Mouse (Mus musculus) heart, adult 18-20 months (tissue): ENCODE data around the gene Ptpdc1. TPM values are rescaled to one million over a fixed set of nuclear protein-coding genes. Genes with fewer than 3 reads are reported as not detected.

Experiments
- DNase-seq, 2 experiments: peaks; one replicate each; pipeline ENCODE4 v3.0.0; 2021 to 2022; ENCODE audit warnings: mixed read lengths in 1 of 2
- total RNA-seq, 2 experiments: library from RNA; stranded (reverse); gene quantifications; 2 replicates each; pipeline ENCODE4 v1.2.3; 2021

Gene Ptpdc1
- total RNA-seq, 2 experiments from 2014 or later, result 5.0 to 6.4 TPM

DNA sequence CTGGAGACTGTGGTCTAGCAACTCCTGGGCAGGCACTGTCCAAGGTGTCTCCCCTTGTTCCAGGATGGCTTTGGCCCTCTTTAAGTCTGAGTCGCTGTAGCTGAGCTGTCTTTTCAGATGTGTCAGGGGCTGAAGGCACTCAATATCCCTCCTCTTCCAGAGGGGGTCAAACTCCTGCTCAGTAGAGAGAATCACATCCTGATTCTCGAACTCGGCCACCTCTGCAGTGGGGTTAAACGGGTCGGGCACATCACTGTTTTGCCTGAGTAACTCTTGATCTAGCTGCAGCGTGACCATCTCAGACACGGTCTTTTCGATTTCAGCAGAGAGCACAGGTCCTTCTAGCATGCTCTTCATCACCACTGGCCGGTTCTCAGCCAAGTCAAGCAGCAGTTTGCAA is 39.0 kb downstream of the Ptpdc1 start:
- no peak for DNase-seq

DNA sequence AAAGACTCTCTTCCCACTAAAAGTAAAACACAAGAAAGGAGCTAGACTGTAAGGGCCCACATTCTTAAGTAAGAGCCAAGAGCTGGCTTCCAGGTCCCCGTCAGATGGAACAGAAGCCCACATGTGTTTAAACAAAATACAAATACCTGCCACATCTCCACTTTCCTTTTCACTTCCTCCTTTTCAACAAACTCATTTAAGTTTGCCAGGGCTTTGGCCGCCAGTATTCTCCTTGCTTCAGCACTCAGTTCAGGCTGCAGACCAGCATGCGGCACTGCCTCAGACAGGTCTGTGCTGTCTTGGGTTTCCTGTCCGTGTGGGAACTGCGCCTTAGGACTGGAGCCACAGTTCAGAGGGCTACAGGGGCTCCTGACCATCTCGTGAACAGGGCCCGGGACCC is 39.7 kb downstream of the Ptpdc1 start:
- no peak for DNase-seq

DNA sequence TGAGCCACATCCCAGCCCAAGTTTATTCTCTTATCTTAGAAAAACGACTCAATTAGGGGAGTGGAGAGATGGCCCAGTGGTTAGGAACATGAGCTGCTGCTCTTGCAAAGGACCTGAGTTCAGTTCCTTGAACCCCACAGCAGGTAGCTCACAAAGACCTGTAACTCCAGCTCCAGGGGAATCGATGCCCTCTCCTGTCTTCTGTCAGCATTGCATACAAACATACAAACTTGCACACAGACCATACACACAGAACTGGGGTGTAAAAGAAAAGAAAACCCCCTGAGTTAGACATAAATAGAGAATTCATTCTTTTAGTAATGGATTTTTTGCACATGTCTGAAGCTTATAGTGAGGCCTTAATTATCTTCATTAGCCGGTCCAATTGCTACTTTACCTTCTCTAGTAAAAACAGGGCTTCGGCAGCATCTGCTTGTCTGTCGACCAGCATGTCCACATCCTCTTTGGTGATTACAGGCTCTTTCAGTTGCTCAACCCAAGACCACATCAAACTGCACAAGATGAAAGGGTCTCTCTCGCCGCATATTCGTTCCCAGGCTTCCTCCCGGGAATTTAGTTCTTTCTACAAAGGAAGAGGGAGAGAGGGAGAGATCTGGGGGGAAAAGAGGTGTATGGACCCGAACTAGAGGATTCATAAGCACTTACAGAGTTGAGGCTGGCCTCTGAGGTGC is 42.6 kb downstream of the Ptpdc1 start:
- no peak for DNase-seq

DNA sequence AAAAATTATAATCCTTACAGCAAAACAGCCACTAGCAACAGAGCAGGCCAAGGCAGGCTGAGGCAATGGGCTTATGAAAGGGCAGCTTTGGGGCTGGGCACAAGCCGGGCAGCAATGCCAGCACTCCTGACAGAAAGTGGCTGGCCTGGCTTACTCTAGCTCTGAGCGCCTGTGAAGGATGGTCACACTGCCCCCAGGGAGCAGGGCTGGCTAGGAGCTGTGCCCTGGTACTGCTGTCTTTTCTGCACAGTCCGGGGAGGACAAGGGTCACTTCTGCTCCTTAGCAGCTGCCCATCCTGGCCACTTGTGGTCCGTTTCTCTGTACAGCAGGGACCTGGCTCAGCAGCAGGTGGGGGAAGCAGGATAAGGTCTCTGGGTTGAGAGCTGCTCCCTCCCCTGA is 46.8 kb downstream of the Ptpdc1 start:
- DNase-seq, result no peak

DNA sequence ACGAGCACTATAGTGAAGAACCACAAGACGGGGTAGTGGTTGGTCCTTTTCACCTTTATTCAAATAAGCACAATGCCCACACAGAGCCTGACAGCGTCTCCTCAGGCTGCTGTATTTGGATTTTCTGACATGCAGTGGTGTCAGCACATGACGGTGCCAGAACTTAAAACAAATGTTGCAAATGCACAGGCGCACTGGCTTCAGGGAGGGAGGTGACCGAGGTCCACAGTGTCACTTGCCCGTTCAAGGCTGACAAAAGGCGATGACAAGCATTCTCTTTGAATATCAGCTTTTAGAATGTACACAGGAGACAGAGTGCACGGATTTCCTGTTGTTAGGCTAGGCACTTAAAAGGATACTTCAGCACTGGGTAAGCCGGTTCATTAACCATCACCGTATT is 47.6 kb downstream of the Ptpdc1 start:
- DNase-seq, result no peak

DNA sequence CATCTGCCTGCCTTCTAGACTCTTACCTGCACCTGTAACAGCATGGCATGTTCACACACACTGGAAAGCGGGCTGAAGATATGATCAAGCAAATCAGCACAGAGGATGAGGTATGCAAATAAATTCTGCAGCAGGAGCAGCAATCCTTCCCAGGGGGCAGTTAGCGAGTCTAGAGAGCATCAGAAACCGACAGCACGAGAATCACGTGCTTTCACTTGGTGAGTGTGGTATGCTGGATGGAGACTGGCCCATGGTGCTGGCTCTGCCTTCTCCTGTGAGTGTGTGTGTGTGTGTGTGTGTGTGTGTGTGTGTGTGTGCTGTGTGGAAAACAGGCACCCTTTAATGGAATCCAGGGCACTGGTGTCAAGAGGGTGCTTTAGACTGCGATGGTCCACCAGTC is 48.5 kb downstream of the Ptpdc1 start:
- DNase-seq, result no peak

DNA sequence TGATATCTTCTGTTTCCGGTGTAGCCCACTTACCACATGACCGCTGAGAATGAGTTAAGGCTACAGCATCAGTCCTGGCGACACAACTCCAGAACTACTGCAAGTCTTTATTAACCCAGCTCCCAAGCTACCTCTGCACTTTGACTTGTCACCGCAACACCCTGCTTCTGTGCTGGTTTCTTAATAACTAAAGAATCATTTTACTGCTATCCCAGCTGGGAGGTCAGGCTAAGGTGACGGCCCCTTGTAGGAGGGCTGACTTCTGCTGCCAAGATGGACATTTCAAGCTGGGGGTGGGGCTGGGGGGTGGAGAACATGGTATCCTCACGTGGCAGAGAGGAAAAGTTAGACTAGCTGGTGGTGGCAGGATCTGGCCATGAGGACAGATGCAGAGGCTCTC is 50.7 kb downstream of the Ptpdc1 start:
- no peak for DNase-seq

DNA sequence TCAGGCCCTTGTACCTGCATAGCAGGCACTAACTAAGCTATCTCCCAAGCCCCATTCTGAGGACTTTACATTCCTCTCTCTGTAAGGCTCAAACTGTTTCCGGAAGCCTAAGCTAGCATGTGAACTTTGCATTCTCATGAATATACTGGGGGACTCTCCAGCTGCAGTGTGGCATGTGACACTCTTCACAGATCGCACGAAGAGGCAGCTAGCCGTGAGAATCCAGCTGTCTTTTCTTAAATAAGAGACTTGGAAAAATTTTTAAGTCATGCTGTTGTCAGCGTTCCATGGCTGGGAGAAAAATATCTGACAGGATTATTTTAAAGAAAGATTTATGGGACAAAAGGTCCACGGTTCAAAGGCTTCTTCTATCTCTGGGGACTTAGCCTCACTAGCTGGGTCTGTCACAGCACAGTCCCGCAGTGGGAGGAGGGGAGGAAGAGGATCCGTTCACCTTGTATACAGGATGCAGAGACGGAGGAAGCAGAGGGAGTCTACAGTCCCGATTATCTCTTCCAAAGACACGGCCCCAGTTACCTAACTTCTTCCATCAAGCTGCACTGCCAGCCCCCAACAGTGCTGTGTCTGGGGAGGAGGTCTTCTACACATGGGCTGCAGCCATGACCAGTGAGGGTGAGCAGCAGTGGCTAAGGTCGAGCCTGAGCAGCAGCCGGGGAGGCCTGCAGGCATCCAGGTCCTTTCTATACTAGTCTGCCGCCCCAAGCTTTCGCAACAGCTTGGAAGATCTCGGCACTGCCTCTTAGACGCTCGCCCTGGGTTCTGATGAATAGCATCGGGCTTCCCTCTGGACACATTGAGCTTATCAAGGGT is 51.7 kb downstream of the Ptpdc1 start:
- peak; percentile 29 to 48 for DNase-seq

DNA sequence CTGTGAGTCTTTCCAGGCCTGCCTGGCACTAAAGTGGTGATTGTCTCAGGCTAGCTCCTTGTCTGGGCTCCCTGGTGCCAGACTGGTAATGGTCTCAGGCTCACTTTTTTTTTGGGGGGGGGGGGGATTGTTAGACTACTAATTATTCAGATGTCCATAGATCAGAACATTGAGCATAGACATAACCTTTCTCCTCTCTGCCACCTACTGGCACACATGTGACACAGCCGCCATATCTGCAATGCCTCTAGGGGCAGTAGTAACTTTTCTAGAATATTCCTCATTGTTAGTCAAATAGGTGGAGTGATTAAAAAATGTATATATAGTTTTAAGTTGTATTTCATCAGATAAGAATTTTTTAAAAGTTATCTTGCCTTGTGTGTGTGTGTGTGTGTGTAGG is 53.3 kb downstream of the Ptpdc1 start:
- peak; percentile 72 to 80 for DNase-seq

DNA sequence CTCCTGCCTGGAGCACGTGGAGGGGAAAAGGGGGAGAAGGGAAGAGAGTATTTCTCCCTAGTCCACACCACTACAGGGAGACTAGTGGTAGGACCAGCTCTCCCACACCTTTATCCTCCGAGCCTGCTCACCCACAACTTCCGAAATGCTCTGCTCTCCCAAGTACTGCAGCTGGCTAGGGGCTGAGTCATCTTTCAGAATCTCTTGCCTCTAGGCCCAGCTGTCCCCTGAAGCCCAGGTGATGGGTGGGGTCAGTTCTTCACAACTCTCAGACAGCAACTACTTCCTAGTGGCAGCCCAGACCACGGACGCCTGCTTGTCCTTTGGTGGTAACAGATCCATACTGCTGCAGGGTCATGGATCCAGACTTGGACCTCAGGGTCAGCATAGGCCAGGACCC is 54.2 kb downstream of the Ptpdc1 start:
- no peak for DNase-seq

DNA sequence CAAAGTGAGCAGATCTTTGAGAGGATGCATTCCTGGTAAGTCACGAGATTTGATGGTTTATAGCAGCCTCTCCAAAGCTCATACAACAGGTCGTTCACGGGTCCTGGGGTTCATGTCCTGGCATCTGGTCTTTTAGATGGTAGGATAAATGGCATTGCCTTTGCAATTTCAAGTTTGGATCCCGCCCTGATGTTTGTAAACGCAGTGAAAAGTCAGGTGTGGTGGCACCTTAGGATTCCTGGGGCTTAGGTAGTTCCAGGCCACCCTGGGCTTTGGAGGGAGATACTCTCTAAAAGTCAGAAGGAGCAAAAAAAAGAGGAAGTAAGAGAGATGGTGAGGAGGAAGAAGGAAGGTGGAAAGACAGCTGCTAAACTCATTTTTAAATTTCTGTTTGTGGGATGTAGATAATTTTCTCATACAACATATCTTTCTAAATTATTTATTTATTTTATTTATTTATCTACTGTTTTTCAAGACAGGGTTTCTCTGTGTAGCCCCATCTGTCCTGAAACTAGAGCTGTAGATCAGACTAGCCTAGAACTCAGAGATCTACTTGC is 55.8 kb downstream of the Ptpdc1 start:
- DNase-seq, result no peak

DNA sequence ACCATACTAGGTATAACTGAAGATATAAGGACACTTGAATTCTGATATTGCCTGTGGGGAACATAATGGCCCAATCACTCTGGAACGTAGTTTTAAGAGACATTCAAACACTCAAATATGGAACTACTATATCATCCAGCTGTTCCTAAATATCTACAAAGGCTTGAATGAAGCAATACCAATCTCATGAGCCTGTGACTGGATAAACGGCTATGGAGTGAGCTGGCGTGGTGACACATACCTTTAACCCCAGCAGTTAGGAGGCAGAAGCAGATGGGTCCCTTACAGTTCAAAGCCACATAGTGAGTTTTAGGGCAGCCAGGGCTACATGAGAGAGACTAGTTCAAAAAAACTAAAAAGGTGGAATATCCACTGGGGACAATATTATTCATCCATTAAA is 57.8 kb downstream of the Ptpdc1 start:
- no peak for DNase-seq

DNA sequence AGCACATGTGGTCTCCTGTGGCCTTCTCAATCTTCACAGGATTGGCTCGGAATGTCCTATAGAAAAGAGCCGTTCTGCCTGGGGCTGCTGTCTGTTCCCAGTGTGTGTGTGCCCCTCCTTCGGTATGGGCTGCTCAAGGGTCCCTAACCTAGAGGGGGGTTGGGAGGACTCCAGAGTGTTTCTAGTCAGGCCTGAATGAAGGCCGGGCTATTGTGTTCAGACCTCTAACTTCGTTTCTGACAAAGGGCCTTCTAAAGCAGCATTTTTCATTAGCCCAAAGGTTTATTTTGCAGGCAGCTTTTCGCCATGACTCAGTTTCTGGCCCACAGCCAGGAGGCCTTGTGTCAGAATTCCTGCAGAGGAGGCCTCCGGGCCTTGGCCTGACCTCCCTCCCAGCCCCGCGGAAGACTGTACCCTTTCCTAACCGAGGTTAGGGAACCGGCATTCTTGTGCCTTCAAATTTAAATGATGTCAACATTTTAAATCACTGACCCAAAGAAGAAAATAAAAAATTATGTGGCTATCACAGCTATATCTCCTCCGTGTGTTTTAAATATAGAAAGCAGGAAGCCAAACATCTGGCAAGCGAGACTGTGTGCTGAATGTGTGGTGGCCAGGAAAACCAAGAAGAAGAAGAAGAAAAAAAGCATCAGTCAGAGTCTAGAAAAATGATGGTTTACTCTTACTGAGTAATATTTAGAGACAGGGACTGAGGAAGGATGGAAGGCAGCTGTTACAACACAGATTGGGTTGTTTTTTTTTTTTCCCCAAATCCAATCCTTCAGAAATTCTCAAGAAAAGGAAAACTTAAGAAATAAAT is 59.1 kb downstream of the Ptpdc1 start:
- DNase-seq, result peak; percentile 94 to 97

DNA sequence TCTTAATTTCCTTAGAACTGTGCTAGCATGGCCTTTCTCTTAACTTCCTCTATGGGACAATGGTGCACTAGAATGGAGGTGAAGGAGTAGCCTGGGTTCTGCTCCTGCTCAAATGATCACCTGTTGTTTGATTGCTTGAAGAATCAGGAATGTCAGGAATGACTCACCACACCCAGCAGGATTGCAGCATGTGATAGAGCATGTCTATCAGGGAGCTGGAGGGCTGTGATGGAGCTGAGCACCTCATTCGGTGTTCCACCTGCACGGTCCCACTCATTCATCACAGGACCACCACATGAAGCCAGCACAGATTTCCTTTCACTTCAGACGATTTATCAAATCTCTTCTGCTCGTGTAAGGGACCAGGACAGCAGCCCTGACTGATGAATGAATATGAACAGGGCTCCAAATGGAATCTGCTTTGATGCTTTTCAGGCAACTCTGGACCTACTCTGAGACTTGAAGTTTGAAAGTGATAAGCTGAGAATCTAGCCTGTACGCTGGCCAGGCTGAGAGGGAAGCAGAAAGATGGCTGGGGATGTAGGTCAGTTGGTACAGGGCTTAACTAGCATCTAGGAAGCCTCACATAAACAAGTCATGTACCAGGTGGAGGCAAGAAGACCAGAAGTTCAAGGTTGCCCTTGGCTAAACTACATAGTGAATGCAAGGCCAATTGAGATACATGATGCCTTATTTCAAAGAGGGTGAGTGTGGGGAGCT is 60.4 kb downstream of the Ptpdc1 start:
- no peak for DNase-seq

DNA sequence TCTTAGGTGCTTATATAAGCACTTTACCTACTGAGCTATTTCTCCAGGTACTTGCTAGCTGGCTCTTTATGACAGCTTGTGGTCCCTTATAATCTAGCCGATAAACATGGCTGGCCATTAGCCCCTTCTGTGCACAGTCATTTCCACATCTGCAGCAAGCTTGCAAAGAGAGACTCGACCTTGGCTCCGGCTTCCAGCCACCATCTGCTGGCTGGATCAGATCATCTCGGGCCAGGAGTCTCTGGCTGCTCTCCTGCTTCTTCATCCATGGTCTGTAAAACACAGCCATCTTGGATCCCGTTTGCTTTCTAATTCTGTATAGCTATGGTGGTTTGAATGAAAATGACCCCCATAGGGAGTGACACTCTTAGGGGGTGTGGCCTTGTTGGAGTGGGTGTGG is 63.1 kb downstream of the Ptpdc1 start:
- DNase-seq, result peak in 1 of 2 experiments; percentile 68

DNA sequence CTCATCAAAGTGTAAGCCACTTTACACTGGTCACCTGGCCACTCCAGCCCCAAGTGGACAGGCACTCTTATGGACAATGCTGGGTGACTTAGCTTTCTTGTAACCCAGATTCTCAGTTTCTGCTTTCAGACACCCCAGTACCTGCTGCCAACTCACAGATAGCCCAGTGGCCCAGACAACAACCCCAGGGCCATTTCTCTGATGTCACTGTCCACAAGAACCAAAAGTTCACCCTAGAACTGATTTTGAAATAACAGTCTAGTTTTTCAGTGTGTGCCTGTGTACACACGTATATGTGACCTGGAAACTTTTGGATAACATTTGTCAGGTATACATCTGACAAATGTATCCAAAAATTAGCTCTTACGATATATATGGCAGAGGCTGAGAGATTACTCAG is 64.0 kb downstream of the Ptpdc1 start:
- no peak for DNase-seq

DNA sequence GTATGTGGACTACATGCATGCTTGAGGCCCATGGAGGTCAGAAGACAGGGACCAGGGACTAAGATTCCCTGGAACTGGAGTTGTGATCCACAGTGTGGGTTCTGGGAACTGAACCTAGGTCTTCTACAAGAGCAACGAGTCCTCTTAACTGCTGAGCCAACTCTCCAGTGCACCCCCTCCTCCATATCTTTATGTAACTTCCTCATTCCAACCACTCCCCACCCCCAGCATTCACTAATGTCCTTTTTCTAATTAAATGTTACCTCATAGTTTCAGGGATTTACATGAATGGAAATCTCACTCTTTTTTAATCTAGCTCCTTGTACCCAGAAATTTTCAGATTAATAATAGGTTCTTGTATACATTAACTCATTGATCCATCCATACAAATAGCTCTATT is 69.5 kb downstream of the Ptpdc1 start:
- DNase-seq, result no peak

DNA sequence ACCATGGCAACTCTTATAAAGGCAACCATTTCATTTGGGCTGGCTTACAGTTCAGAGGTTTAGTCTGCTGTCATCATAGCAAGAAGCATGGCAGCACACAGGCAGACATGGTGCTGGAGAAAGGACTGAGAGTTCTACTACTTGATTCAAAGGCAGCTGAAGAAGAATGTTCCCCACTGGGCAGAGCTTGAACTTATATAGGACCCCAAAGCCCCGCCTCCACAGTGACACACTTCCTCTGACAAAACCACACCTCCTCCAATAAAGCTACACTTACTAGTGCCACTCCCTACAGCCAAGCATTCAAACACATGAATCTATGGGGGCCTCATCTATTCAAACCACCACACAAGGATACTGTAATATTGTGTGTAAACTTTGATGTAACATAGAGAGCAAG is 70.9 kb downstream of the Ptpdc1 start:
- no peak for DNase-seq

DNA sequence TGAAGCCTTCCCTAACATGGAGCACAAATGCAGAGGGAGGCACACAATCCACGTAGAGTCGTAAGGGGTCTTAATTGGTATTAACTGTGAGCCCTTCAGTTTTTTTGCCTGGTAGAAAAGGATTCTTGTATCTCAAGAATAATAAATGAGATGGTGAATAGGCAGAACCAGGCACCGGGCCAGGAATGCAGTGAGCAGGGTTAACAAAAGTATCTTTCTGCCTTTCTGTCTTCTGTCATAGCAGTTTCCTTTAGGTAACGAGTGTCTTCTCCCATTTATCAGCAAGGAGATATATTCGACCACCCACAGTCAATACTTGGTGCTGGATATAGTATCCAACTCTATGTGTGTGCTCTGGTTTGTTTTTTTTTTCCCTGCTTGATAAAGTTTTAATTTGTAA is 72.0 kb downstream of the Ptpdc1 start:
- DNase-seq, result no peak

DNA sequence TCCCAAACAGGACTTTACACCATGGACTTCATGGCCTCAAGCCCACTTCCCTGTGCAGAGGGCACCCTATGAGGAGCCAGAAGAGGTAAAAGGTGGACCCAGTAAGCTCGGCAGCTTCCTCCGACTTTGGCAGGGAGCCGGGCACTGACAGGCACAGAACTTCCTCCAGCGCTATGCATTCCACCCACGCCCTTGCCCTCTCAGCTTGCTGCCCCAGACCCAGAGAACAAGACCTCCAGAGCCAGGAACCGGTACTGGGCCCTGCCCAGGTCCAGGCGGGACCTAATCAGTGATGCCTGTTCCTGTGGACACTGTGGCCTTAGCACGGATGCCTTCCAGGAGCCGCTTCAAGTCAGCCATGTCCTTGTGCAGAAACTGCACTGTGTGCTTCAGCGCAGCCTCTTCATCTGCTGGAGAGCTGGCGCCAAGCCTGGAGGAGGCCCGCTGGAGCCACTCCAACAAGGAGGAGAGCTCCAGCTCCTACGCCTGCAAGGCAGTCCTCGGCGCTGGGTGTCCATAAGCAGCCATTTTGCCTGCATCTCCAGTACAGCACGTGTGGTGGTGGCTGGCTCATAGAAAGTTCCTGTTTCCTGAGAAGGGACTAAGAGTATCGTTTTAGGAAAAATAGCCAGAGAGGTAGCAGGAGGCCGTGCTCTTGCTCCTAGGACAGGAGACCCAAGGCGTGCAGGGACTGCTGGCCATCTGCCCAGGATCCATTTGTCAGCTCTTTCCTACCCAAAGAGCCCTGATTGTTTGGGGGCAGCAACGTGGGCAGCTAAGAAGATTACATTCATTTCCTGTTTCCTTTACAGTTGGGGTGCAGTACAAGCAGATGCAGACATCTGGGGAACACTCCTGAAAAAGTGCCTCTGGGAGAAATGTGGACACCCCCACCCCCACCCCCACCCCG is 73.0 kb downstream of the Ptpdc1 start:
- peak; percentile 94 to 95 for DNase-seq

DNA sequence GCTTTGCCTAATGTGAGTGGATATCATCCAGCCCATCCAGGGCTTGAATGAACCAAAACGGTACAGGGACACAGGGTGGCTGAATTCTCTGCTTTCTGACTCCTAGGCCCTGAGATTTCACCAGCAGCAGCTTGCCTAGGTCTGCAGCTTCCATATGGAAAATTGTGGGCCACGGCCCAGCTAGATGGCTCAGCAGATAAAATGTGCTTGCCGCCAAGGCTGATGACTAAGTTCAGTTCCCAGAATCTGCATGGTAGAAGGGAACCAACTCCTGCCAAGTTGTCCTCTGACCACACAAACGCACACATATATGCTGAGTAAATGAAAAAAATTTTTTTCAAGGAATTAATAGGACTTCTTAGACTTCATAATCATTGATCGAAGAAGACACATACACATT is 77.2 kb downstream of the Ptpdc1 start:
- no peak for DNase-seq
